Mouse (Mus musculus) NIH3T3 (cell line): Measurements from ENCODE around the gene Btd.
"Not testable (repeated sequence)": the region's sequence is repeated elsewhere in the genome, so short reads cannot be mapped to it uniquely, and the experiment has no call there.

ENCODE experiments used
- DNase-seq: peaks from one replicate; pipeline ENCODE4 v3.0.0-alpha.2; 2012; ENCODE audit warnings: low read depth

The Btd gene

GRCm38 (mm10) chr14:31640890-31641505, at the start of gene Btd, which contains the start of gene Hacl1:
TSS of gene Btd (plus strand) at chr14:31641028.
TSS of gene Hacl1 (minus strand) at chr14:31641286.
- peak; percentile 92 for DNase-seq

DNA sequence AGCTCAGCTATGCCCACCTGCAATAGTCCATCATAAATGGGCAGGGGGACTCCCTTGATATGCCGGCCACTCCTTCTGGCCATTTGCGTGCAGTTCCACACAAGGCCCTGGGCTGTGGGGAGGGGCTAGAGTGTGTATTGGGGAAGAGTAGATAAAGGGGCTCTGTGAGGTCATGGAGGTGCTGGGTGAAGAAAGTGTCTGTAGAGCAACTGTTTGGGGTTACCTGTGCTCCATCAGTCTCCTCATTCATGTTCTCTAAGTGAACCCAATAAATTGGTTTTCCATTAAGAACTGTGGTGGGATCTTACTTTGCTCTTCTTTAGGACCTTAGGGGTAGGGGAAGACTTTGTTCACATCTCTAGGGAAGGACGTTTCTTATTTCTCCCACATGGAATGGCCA, 49.6 kb upstream of the Btd start, which contains the start of gene Colq:
Colq (minus strand) TSS at position 101 of the 400 bp plus-strand sequence.
- DNase-seq = no peak

GRCm38 (mm10) chr14:31593036-31593435, 47.8 kb upstream of the Btd start:
- DNase-seq = no peak

- DNase-seq = no peak
Measured at GRCm38 (mm10) chr14:31594693-31595092, 46.1 kb upstream of the Btd start.

DNA sequence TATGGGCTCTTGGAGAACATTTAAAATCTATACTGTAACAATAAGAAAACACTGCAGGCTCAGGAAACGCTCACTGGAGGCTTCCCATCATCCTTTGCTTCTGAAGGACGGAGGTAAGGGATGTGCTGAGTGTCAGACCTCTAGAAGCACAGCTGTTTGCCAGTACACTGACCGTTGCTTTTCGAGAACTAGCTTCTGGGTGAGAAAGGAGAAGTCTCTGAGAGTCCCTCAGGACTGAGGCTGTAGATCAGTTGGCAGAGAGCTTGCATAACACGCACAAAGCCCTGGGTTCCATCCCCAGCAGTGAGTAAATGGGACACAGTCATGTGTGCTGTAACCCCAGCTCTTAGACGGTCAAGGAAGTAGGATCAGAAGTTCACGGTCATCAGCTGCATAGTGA, 44.4 kb upstream of the Btd start:
- DNase-seq = no peak

DNA sequence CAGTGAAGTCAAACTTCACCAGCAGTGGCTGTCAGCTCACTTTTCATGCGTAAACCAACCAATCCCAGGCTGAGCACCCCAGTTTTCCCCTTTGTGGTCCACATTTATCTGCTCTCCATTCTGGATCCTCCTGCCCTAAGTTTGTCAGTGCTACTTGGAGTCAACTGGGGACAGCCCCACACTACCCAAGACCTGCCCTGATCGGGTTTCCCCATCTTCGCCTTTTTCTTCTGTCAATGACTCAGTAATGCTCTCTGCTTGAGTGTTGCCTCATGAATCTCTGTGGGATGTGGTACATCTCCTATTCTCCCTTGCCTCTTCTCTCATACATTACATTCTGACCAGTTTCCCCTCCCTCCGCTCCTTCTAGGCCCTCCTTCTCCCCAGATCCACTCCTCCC, 43.4 kb upstream of the Btd start:
- DNase-seq = no peak

GRCm38 (mm10) chr14:31601908-31602615, 38.8 kb upstream of the Btd start:
- DNase-seq = no peak

DNA sequence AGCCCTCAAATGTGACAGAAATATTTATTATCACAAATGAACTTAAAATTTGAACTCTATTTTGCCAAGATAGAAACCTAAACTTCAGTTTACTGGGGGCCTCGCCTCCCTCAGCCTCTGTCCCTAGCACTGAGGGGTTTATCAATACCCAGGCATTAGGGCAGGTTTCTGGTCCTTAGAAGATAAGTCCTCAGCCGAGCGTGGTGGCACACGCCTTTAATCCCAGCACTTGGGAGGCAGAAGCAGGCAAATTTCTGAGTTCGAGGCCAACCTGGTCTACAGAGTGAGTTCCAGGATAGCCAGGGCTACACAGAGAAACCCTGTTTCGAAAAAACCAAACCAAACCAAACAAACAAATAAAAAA, 38.2 kb upstream of the Btd start:
- not testable (repeated sequence) for DNase-seq

- peak; percentile 38 for DNase-seq
Measured at GRCm38 (mm10) chr14:31604916-31605315, 35.9 kb upstream of the Btd start.

GRCm38 (mm10) chr14:31605514-31605913, 35.3 kb upstream of the Btd start:
- DNase-seq = no peak

DNA sequence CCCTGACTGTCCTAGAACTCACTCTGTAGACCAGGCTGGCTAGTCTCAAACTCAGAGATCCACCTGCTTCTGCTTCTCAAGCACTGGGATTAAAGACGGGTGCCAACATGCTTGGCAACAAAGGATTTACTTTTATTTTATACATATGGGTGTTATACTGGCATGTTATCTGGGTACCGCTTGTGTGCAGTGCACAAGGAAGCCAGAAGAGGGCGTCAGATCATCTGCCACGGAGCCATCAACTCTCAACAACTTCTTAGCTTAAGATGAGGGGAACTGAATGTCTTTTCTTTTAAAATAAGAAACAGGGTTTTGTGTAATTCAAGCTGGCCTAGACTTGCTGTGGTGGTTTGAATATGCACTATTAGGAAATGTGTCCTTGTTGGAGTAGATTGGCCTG, 28.8 kb upstream of the Btd start:
- peak; percentile 4 for DNase-seq

- DNase-seq = peak; percentile 86
Measured at GRCm38 (mm10) chr14:31613671-31614070, 27.2 kb upstream of the Btd start.

- DNase-seq = no peak
Measured at GRCm38 (mm10) chr14:31617204-31617603, 23.6 kb upstream of the Btd start.

DNA sequence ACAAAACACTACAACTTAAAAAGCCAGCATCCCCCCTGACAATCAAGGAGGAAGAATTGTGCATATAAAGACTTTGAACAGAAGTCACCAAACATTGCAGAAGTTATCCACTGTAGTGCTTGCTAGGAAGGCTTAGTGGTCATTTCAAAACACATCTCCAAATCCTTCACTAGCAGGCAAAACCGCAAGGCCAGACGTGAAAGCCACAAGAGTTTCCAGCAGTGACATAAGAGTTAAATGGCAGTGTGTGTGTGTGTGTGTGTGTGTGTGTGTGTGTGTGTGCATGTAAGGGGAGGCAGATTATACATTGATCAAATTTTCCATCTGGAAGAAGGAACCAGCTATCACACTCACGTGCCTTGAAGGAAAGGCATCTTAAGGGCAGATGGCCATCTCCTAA, 22.8 kb upstream of the Btd start:
- DNase-seq = no peak

DNA sequence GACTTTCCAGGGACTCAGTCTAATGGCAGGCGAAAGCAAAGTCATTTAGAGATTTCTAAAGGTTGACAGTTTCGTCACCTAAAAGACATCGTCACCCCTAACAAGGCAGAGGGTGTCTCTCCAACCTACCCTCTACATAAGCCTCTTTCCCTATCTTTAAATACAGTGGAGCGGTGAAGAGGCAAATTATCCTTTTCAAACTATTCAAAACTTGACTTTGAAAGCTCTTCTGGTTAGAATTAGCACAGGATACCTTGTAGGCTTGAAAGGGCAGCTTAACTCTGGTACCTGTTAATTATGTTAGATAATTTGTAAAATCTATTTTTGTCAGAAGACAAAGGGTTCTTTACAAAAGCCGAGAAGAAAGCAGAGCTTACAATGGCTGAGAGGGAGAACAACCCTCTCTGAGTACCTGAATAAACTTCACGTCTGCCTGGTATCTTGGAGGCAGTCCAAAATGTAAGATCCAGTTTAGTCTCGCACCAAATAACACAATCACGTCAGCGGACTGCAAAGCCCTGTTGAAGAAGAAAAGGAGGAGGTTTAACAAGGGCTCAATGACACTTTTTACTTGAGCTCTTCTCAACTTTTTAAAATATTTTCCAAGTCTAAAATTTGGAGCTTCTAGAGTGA, 20.1 kb upstream of the Btd start:
- DNase-seq = no peak

- DNase-seq = no peak
Measured at GRCm38 (mm10) chr14:31622748-31623147, 18.1 kb upstream of the Btd start.

GRCm38 (mm10) chr14:31630677-31631076, 10.2 kb upstream of the Btd start:
- no peak for DNase-seq

DNA sequence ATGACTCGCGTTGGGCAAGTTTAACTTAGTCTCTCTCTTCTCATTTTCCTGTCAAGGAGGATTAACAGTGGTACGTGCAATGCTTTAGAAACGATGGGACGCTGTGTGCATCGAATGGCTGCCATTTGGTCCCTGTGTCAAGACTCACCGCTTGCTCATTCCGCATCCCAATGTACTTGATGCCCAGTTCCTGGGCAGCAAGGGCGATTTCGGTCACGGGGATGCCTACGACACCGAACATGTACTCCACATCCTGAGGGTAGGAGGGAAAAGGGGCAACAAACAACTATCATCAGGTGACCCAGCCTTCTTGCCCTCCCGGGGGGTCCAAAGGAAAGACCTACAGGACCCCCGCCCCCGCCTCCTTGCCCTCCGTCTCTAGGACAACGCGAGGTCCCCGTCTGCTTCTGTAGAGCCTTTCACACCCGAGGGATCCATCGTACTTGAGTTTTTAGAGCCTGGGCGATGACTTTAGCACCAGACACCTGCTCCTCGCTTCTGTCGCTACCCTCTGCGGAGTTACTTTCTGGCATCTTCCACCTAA, 410 bp upstream of the Btd start, which contains the start of gene Gm49387:
Gm49387 (minus strand) TSS at position 533 of the 544 bp plus-strand sequence.
- peak; percentile 37 for DNase-seq

GRCm38 (mm10) chr14:31641506-31642155, 803 bp downstream of the Btd start:
- no peak for DNase-seq

- no peak for DNase-seq
Measured at GRCm38 (mm10) chr14:31644183-31644830, 3.5 kb downstream of the Btd start.

DNA sequence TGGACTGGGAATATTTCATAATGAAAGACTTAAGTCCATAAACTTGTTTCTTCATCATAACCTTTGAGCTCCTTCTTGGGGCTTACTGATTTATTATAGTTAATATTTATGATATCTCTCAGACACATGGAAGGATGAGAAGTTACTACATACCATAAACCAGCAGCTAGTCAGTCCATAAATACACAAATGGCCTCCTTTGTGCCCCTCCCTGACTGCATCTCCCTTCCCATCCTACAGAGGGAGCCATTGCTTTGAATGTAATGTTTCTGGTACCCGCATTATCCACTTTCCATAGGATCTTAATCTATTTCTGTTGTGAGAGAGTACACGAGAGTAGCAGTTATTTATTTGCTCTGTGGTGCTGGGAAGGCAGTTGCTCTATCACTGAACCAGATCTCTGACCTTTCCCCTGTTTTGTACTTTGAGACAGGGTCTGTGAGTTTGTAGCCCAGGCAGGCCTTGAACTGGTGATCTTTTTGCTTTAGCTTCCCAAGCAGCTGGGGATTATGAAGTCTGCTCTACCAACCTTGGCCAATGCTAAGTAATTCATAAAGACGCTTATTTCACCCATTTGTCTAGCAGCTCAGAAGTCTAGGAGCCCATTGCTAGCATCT, 4.2 kb downstream of the Btd start:
- peak; percentile 41 for DNase-seq
